Mouse (Mus musculus): Measurements from ENCODE around the gene Zbtb20. TPM values are rescaled to one million over a fixed set of nuclear protein-coding genes. Genes with fewer than 3 reads are reported as not detected.

The Zbtb20 gene
- total RNA-seq, 2 experiments from 2014 or later: 108 to 119 TPM

GRCm38 (mm10) chr16:43661576-43661975 is 785.9 kb downstream of the Zbtb20 start:
- DNase-seq: no peak

GRCm38 (mm10) chr16:43662124-43663004 is 786.7 kb downstream of the Zbtb20 start:
- DNase-seq: no peak

- DNase-seq: no peak
Observed at GRCm38 (mm10) chr16:43663978-43664579, 788.4 kb downstream of the Zbtb20 start, which contains the start of gene Tigit. Tigit (minus strand) TSS chr16:43664146.

- no peak for DNase-seq
Observed at GRCm38 (mm10) chr16:43664861-43665260, 789.2 kb downstream of the Zbtb20 start.

GRCm38 (mm10) chr16:43668294-43668693 is 792.6 kb downstream of the Zbtb20 start:
- DNase-seq: no peak

GRCm38 (mm10) chr16:43671972-43672371 is 796.3 kb downstream of the Zbtb20 start:
- DNase-seq: no peak

GRCm38 (mm10) chr16:43672697-43673096 is 797.0 kb downstream of the Zbtb20 start:
- no peak for DNase-seq

GRCm38 (mm10) chr16:43674400-43674799 is 798.7 kb downstream of the Zbtb20 start:
- DNase-seq: no peak

- DNase-seq: no peak
Observed at GRCm38 (mm10) chr16:43687968-43688367, 812.3 kb downstream of the Zbtb20 start.

GRCm38 (mm10) chr16:43690211-43690690 is 814.6 kb downstream of the Zbtb20 start:
- DNase-seq: no peak

- DNase-seq: no peak
Observed at GRCm38 (mm10) chr16:43690912-43691311, 815.2 kb downstream of the Zbtb20 start.

GRCm38 (mm10) chr16:43691741-43692140 is 816.1 kb downstream of the Zbtb20 start:
- DNase-seq: no peak

Small RNA genes within 50 kb of the gene (microRNA-seq; reads per million reads assigned to microRNA genes)
- 0 reads per million in 2 experiments for gene Mir568

All from gastrocnemius, postnatal 10 days (tissue).